Mouse (Mus musculus) liver, embryonic 14.5 days (tissue): ENCODE data around the gene Pgpep1. TPM values are rescaled to one million over a fixed set of nuclear protein-coding genes. Genes with fewer than 3 reads are reported as not detected.
A peak's percentile ranks its signal among the peaks of the same experiment; 100 is the strongest.

Experiments
- ATAC-seq: fragments of 200-750 bp; cut with Nextera tagmentation; 2 replicates; pipeline ENCODE4 v1.8.0; 2017; ENCODE audit warnings: moderate number of reproducible peaks, mild to moderate bottlenecking, moderate library complexity; ENCODE audit not compliant: insufficient read depth
- DNase-seq, 3 experiments: peaks; one replicate each; pipeline ENCODE4 v3.0.0-alpha.2; 2012 to 2013; ENCODE audit warnings: low read depth in 3 of 3, low spot score in 3 of 3
- H3K27ac ChIP-seq: fragments of 300-500 bp; sonication (generic); 2 replicates; pipeline ENCODE4 v1.5.1; 2014; ENCODE audit warnings: moderate library complexity, mild to moderate bottlenecking, control low read depth, inconsistent platforms
- H3K27me3 ChIP-seq: fragments of 300-500 bp; sonication (generic); 2 replicates; pipeline ENCODE4 v1.6.1; 2014; ENCODE audit warnings: mild to moderate bottlenecking, low read length, moderate library complexity; ENCODE audit not compliant: control insufficient read depth, insufficient read depth
- H3K36me3 ChIP-seq: fragments of 300-500 bp; sonication (generic); replicated peaks from 2 replicates; pipeline ENCODE4 v1.6.1; 2014; ENCODE audit warnings: low read depth; ENCODE audit not compliant: control insufficient read depth, insufficient read depth
- H3K4me1 ChIP-seq, 2 experiments: fragments of 200-500 bp in 1 of 2; fragments of 300-500 bp in 1 of 2; sonication (generic) in 1 of 2; replicated peaks; 2 replicates each; pipeline ENCODE4 v1.6.1; 2012 to 2014; ENCODE audit warnings: antibody characterized with exemption in 1 of 2, inconsistent platforms in 1 of 2, low read length in 1 of 2; ENCODE audit not compliant: control insufficient read depth in 2 of 2, insufficient read depth in 2 of 2
- H3K4me2 ChIP-seq: fragments of 300-500 bp; sonication (generic); 2 replicates; pipeline ENCODE4 v1.6.1; 2014; ENCODE audit warnings: low read depth, mild to moderate bottlenecking, control low read depth, moderate library complexity
- H3K4me3 ChIP-seq, 2 experiments: fragments of 200-500 bp in 1 of 2; fragments of 300-500 bp in 1 of 2; sonication (generic) in 1 of 2; 2 replicates each; pipeline ENCODE4 v1.5.1; 2012 to 2014; ENCODE audit warnings: low read depth in 2 of 2, low read length in 2 of 2, mild to moderate bottlenecking in 2 of 2, control low read depth in 1 of 2, inconsistent platforms in 1 of 2, moderate library complexity in 1 of 2; ENCODE audit not compliant: insufficient read depth in 1 of 2
- H3K9ac ChIP-seq: fragments of 300-500 bp; sonication (generic); replicated peaks from 2 replicates; pipeline ENCODE4 v1.6.1; 2014; ENCODE audit warnings: mild to moderate bottlenecking, control low read depth, moderate library complexity
- H3K9me3 ChIP-seq: fragments of 300-500 bp; sonication (generic); 2 replicates; pipeline ENCODE4 v1.6.1; 2016; ENCODE audit warnings: low read length, mixed read lengths; ENCODE audit not compliant: control insufficient read depth
- CTCF ChIP-seq: IDR thresholded peaks from 2 replicates; pipeline ENCODE4 v1.5.1; 2016; ENCODE audit warnings: antibody characterized with exemption, low read depth, control low read depth
- EP300 ChIP-seq: IDR thresholded peaks from 2 replicates; pipeline ENCODE4 v1.6.1; 2016; ENCODE audit warnings: antibody characterized with exemption, low read depth
- WGBS: fragments of 180-500 bp; shearing (Covaris S2); extraction: QIAGEN DNeasy Blood & Tissue Kit; methylation state at CpG from one replicate; pipeline ENCODE4 v1.1.7; 2014; ENCODE audit not compliant: insufficient replicate concordance; 5-methylcytosine and 5-hydroxymethylcytosine counted together
- polyA plus RNA-seq, 2 experiments: library from polyadenylated mRNA; depleted of rRNA in 1 of 2; stranded (reverse) in 1 of 2; unstranded in 1 of 2; fragments of >200 nt; fragmentation: Nextera tagmentation in 1 of 2; extraction: Ambion mirVana in 1 of 2; gene quantifications; 2 replicates each; pipeline versions ENCODE4 v1.2.1 to v1.2.3; 2012 to 2014

The Pgpep1 gene
- polyA plus RNA-seq, 2 experiments = 8.6 to 19.8 TPM

- DNase-seq (no peak), ATAC-seq (no peak)
- TF ChIP-seq CTCF = no peak
- no peak for TF ChIP-seq EP300
- H3K27me3 ChIP-seq = no peaks in the 10 kb centered on the region
- H3K4me3 ChIP-seq = no peak overlapping the region
- no peak overlapping the region for H3K27ac ChIP-seq
- H3K9ac ChIP-seq = no peak overlapping the region
- peaks cover 9% of the 10 kb centered on the region for H3K36me3 ChIP-seq
- H3K4me2 ChIP-seq = no peak overlapping the region
- peaks cover 6 to 10% of the 10 kb centered on the region in 2 experiments; a peak in 2 of 4 replicates for H3K4me1 ChIP-seq
- 66% methylated on average over 4 of the region's 4 CpGs for WGBS
- H3K9me3 ChIP-seq = no peaks in the 10 kb centered on the region
Measured at GRCm38 (mm10) chr8:70649324-70649723, 10.9 kb downstream of the Pgpep1 start.

- H3K4me1 ChIP-seq = peaks cover 6 to 10% of the 10 kb centered on the region in 2 experiments; a peak in 2 of 4 replicates
- no peak overlapping the region for H3K4me2 ChIP-seq
- TF ChIP-seq EP300 (no peak), CTCF (no peak)
- no peak overlapping the region for H3K27ac ChIP-seq
- DNase-seq (no peak), ATAC-seq (no peak)
- H3K4me3 ChIP-seq = no peak overlapping the region
- no peaks in the 10 kb centered on the region for H3K27me3 ChIP-seq
- H3K36me3 ChIP-seq = peaks cover 9% of the 10 kb centered on the region
- WGBS = 56% methylated on average over 3 of the region's 3 CpGs
- H3K9ac ChIP-seq = no peak overlapping the region
- no peaks in the 10 kb centered on the region for H3K9me3 ChIP-seq
Measured at GRCm38 (mm10) chr8:70648921-70649320, 11.3 kb downstream of the Pgpep1 start.

GRCm38 (mm10) chr8:70648164-70648442 lies 12.1 kb downstream of the Pgpep1 start:
- no peak for TF ChIP-seq EP300
- no peak for TF ChIP-seq CTCF
- H3K4me1 ChIP-seq = peaks cover 6 to 10% of the 10 kb centered on the region in 2 experiments; a peak in 2 of 4 replicates
- peaks cover 9% of the 10 kb centered on the region for H3K36me3 ChIP-seq
- 18% methylated on average over 1 of the region's 1 CpGs for WGBS
- no peaks in the 10 kb centered on the region for H3K9me3 ChIP-seq
- DNase-seq (no peak), ATAC-seq (0 out of 2 replicates have a peak, but pooled peaks have one; percentile 34)
- H3K4me2 ChIP-seq = no peak overlapping the region
- no peaks in the 10 kb centered on the region for H3K27me3 ChIP-seq
- H3K9ac ChIP-seq = no peak overlapping the region
- no peak overlapping the region for H3K27ac ChIP-seq
- no peak overlapping the region for H3K4me3 ChIP-seq

- Histone ChIP-seq H3K27me3 (no peaks in the 10 kb centered on the region), H3K27ac (no peak overlapping the region), H3K9ac (no peak overlapping the region), H3K36me3 (peaks cover 9% of the 10 kb centered on the region), H3K4me2 (no peak overlapping the region), H3K4me3 (no peak overlapping the region), H3K4me1 (peaks cover 6 to 10% of the 10 kb centered on the region in 2 experiments; a peak in 2 of 4 replicates), H3K9me3 (no peaks in the 10 kb centered on the region)
- WGBS = 68% methylated on average over 8 of the region's 8 CpGs
- DNase-seq (no peak), ATAC-seq (no peak)
- TF ChIP-seq CTCF (no peak), EP300 (no peak)
Measured at GRCm38 (mm10) chr8:70647343-70648163, 12.6 kb downstream of the Pgpep1 start.

- no peak for DNase-seq
- H3K9me3 ChIP-seq = no peaks in the 10 kb centered on the region
- TF ChIP-seq CTCF (no peak), EP300 (no peak)
- no peaks in the 10 kb centered on the region for H3K27me3 ChIP-seq
- no peak overlapping the region for H3K27ac ChIP-seq
- no peak overlapping the region for H3K4me2 ChIP-seq
- no peak overlapping the region for H3K4me3 ChIP-seq
- H3K36me3 ChIP-seq = peaks cover 5% of the 10 kb centered on the region
- ATAC-seq = no peak
- peaks cover 6 to 10% of the 10 kb centered on the region in 2 experiments; a peak in 2 of 4 replicates for H3K4me1 ChIP-seq
- no peak overlapping the region for H3K9ac ChIP-seq
Measured at GRCm38 (mm10) chr8:70646775-70647174, 13.4 kb downstream of the Pgpep1 start.
